Mouse (Mus musculus) myocyte (in vitro differentiated cells): ENCODE results near the gene Cd151.

Experiments used
- CEBPB ChIP-seq: IDR thresholded peaks from 2 replicates; pipeline ENCODE4 v1.6.1; 2011; ENCODE audit warnings: mild to moderate bottlenecking, moderate library complexity; ENCODE audit not compliant: poor library complexity, insufficient read depth, severe bottlenecking
- E2F4 ChIP-seq: IDR thresholded peaks from one replicate; pipeline ENCODE4 v1.6.1; 2011; ENCODE audit warnings: mild to moderate bottlenecking, control low read depth, moderate library complexity; ENCODE audit not compliant: insufficient read depth
- MAX ChIP-seq: IDR thresholded peaks from one replicate; pipeline ENCODE4 v1.6.1; 2011; ENCODE audit warnings: low read depth, mild to moderate bottlenecking, control low read depth
- MYOD1 ChIP-seq, 3 experiments: IDR thresholded peaks; one replicate each; pipeline ENCODE4 v1.6.1; 2011; ENCODE audit warnings: control low read depth in 2 of 3, low read depth in 2 of 3, mild to moderate bottlenecking in 2 of 3, moderate library complexity in 1 of 3; ENCODE audit not compliant: insufficient read length in 2 of 3, control insufficient read depth in 1 of 3
- MYOG ChIP-seq, 3 experiments: IDR thresholded peaks; one replicate each; pipeline ENCODE4 v1.6.1; 2011; ENCODE audit warnings: control low read depth in 2 of 3, low read depth in 2 of 3, mild to moderate bottlenecking in 2 of 3; ENCODE audit not compliant: insufficient read length in 2 of 3, control insufficient read depth in 1 of 3, insufficient read depth in 1 of 3
- POLR2A ChIP-seq: IDR thresholded peaks from one replicate; pipeline ENCODE4 v1.6.1; 2011; ENCODE audit warnings: low read depth, mild to moderate bottlenecking, control low read depth, moderate library complexity; ENCODE audit not compliant: insufficient read length
- POLR2AphosphoS2 ChIP-seq: IDR thresholded peaks from one replicate; pipeline ENCODE4 v1.6.1; 2011; ENCODE audit warnings: low read depth, control low read depth; ENCODE audit not compliant: insufficient read length
- REST ChIP-seq: IDR thresholded peaks from one replicate; pipeline ENCODE4 v1.6.1; 2011; ENCODE audit warnings: mild to moderate bottlenecking, control low read depth, moderate library complexity; ENCODE audit not compliant: insufficient read depth, insufficient read length
- SRF ChIP-seq: IDR thresholded peaks from one replicate; pipeline ENCODE4 v1.6.1; 2011; ENCODE audit warnings: low read depth; ENCODE audit not compliant: control insufficient read depth, insufficient read length
- TCF12 ChIP-seq: IDR thresholded peaks from one replicate; pipeline ENCODE4 v1.6.1; 2011; ENCODE audit warnings: mild to moderate bottlenecking, control low read depth; ENCODE audit not compliant: poor library complexity, insufficient read depth, severe bottlenecking
- TCF3 ChIP-seq: IDR thresholded peaks from one replicate; pipeline ENCODE4 v1.6.1; 2011; ENCODE audit warnings: low read depth, control low read depth; ENCODE audit not compliant: insufficient read length
- USF1 ChIP-seq: IDR thresholded peaks from one replicate; pipeline ENCODE4 v1.6.1; 2011; ENCODE audit warnings: low read depth, mild to moderate bottlenecking, control low read depth, moderate library complexity

GRCm38 (mm10) chr7:141417731-141418681, 49.2 kb upstream of the Cd151 start:
- TF ChIP-seq MYOD1 (IDR thresholded peaks at IDR 0.05; ENCODE audit: control insufficient read depth in 1 of 3, insufficient read length in 2 of 3, low read depth in 2 of 3) (no peak), MAX (no peak), TCF12 (no peak), POLR2A (no peak), MYOG (IDR thresholded peaks at IDR 0.05; ENCODE audit: control insufficient read depth in 1 of 3, insufficient read depth in 1 of 3, insufficient read length in 2 of 3, low read depth in 2 of 3) (no peak), POLR2AphosphoS2 (no peak), SRF (no peak), CEBPB (no peak), USF1 (no peak), REST (no peak), E2F4 (no peak), TCF3 (no peak)
